Mouse (Mus musculus) layer of hippocampus, adult 18-20 months (tissue): ENCODE results near the gene Zkscan3. TPM values are rescaled to one million over a fixed set of nuclear protein-coding genes. Genes with fewer than 3 reads are reported as not detected.

Experiments used
- DNase-seq, 2 experiments: peaks; one replicate each; pipeline ENCODE4 v3.0.0; 2022; ENCODE audit warnings: low spot score in 2 of 2
- long read RNA-seq: library from polyadenylated mRNA; stranded (forward); transcript quantifications from one replicate; pipeline ENCODE4 v2.0.0, GENCODE M21; 2021
- total RNA-seq, 2 experiments: library from RNA; stranded (reverse); gene quantifications; 2 replicates each; pipeline ENCODE4 v1.2.3; 2021

Gene Zkscan3
- 10 to 100 TPM; 36.9 to 41.3 TPM for total RNA-seq
- long read RNA-seq, transcript Zkscan3-201 (6 exons, 2,561 nt): major isoform, 10 of 29 reads
- long read RNA-seq, transcript Zkscan3-203 (6 exons, 2,600 nt): minor isoform, 7 of 29 reads
- long read RNA-seq, partial matches to known transcripts: 5 of 29 reads
- long read RNA-seq, other reads (novel, unspliced or antisense): 7 of 29 reads

DNA sequence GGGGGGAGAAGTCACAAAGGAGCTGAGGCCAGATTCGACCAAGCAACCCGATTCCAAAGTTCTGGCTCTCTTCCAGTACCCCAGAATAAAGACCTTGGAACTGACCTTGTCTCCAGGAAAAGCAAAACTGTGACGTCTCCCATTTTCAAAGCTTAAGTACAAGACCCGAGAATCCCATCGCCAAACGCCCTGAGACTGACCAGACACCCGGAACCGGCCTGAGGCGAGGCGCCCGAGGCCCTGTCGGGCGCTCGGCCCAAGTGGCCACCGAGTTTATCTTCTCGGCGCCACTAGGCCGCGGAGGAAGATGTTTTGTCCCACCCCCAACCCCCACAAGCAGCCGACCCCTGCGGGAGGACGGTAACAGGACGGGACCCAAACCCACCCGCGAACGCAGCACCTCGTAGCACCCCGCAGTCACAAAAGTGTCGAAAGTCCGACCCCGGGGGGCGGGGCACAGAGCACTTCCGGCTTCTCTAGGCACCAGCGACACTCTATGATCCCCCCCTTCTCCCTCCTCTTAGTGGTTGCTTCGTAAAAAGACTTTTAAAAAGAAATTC is at the start of gene Zkscan3:
Zkscan3 (minus strand) TSS at position 469 of the 560 bp plus-strand sequence.
- peak; percentile 59 to 86 for DNase-seq

DNA sequence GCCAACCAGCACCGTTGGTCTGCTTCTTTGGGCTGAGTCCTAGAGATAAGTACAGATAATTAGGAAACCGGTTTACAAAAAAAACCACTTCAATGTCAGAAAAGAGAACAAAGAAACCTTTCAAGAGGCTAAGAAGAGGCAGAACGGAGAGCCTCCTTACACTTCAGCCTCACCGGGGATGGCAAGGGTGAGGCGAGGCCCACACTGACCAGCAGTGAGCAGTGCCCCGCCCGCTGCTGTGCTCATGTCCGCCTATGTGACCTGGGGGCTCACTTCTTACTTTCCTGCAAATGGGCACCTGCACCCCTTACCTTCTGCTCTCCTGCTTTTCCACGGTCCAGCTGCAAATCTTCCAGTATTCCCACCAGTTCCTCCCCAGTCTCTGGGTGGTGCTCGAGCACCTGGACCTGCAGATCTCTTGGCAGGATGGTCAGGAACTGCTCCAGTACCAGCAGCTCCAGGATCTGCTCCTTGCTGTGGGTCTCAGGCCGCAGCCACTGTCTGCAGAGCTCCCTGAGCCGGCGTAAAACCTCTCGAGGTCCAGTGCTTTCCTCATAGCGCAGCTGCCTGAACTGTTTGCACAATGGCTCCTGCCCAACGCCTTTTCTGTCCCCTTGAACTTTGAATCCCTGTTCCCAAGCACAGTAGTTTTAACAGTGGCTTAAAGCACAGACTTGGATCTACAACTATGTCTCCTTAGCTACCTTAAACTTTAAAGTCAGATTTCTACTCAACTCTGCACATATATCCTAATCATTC is 45.5 kb upstream of the Zkscan3 start:
- DNase-seq: no peak

DNA sequence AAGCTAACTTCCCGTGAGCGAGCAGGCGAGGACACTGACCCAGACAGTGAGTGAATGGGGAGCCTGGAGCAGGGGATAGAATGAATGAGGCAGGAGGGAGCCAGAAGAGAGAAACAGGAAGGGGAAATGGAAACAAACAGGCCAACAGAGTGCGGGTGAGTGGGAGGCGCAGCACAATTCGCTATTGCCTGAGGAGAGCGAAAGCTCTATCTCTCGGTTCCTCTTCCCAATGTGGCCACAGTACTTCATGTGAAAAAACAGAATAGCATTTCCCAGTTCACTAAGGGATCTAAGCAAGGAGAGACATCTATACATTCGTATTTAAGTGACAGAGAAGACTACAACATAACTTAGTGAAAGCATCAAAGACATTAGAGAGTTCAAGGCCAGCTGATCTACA is 44.2 kb upstream of the Zkscan3 start:
- no peak for DNase-seq

DNA sequence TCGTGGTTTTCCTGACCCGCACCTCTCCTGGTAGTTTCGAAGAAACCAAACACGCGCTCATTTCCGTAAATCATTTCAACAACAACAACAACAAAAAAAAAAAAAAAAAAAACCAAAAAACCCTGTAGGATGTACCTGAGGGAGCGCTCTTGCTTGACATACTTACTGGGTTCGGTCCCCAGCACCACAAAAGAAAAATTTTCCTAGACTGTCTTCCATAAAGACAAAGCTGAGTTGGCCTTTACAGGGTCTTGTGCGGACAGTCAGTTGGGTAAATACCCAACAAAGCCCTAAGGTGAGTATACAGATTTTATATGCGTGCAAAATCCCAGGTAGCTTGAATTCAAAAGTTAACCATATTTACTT is 38.6 kb upstream of the Zkscan3 start:
- DNase-seq: no peak

DNA sequence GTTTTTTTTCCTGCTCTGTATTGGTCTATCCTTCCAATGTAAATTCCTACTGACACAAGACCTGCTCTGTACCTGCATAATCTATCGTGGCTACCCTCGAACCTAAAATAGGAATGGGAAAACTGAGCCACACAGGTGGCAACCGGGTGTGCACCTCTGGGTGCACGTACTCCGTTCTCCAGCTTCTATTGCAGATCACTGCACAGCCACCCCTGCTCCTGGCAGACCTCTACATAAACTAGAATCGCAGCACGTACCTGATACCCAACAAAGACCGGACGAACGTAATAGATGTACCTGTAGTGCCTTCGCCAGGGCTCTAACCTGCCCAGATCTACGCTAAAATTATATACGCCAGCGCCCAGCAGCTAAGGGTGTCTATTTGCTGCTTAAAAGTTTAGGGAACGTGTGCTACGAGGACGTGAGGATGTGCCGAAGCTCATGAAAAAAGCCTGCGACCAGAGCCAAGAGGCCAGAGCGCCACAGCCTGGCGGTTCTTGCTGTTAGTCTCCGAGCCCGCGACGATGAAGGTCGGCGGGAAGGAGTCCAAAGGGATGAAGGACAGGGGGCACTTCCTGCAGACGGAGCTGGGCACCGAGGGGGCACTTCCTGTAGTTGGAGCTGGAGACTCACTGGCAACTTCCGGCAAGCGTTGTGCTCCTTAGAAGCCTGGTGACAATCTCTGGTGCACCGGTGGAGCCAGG is 38.1 kb upstream of the Zkscan3 start, which contains the start of gene Pgbd1:
Pgbd1 (minus strand) TSS at position 556 of the 704 bp plus-strand sequence.
- DNase-seq: peak; percentile 48 to 75

DNA sequence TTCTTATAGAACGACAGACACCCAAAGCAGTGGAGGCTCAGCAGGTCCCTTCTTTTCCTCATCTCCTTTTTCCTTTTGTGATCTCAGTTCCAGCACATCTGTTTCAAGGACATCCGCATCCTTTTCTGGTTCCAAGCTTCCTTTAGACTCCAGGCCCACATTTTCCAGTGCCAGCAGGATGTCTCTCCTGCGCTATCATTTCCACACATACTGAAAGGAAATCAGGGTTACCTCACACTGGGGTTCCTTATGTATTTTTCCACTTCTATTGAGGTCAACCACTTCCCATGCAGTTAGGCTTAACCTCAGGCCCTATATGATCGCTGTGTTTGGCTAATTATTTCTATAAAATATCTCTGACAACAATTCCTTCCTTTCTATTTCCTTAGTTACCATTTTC is 32.9 kb upstream of the Zkscan3 start:
- no peak for DNase-seq

DNA sequence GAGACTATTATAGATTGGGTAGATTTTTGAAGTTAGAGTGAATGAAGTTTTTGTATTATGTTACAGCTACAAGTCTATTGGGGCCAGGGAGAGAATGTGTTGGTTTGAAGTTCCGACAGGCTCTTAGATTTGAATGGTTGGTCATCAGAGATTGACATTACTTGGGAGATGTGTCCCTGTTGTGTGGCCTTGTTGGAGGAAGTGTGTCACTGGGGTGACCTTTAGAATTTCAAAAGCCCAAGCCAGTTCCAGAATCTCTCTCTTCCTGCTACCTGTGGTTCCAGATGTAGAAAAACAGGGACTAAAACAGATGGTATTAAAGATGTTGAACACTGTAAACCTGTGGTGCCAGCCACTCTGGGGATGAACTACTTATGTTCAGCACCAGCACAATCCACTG is 25.1 kb upstream of the Zkscan3 start:
- no peak for DNase-seq

DNA sequence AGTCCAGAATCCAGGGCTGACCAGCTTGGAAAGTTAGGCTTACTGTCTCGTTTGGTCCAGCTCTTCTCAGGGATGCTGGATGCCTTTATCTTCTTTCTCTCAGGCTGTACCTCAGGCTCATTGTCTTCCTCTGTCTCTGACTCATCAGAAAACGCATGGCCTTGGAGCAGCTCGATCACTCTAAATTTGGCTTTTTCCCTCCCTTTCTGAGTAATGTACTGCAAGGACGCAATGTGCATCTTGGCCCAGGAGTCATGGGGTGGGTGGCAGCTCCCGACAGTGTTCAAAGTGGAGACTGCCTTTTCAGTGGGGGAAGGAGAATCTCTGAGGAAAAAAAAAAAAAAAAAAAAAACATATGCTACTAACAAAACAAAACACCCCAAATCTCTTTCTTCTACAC is 20.7 kb upstream of the Zkscan3 start:
- no peak for DNase-seq

DNA sequence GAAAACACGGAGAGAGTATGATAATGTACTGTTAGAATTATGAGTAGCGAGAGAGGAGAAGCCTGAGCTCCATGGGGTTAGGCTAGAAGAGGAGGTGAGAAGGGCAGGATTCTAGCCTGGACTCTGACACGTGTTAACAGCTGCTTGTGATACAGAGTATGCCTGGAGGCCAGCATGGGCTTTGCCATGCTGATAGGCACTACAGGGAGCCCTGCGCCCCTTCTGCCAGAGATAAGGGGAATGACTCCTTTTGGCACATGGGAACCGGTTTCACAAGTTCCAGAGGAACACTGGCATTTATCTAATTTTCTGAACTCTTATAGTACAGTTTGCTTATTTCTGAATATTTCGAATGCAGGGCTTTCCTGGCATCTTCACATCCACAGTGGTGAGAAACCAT is 16.3 kb upstream of the Zkscan3 start:
- DNase-seq: no peak

DNA sequence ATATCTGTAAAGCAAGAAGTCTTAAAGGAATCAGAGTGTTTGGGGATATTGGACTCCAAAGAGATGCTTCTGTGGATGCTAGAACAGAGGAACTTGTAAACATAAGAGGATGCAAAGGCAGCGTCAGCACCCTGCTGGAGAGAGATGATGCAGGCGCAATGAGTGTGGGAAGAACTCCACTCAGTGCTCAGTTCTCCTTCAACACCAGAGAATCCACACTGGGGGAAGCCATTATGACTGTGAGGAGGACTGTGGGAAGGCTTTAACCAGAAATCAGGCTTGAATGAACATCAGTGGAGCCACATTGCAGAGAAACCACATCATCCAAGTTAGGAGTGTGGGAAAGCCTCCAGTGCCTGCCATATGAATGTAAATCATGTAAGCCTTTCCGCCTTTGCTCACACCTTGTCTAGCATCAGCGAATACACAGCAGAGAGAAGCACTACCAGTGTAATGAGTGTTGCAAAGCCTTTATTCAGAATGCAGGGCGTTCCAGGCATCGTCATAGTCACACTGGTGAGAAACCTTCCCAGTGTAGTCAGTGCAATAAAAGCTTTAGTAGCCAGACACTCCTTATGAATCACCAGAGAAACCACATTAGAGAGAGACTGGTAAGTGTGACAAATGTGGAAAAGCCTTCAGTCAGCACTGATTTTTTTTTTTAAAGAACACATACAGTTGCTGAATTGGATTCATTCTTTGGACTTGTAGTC is 14.9 kb upstream of the Zkscan3 start:
- DNase-seq: no peak

DNA sequence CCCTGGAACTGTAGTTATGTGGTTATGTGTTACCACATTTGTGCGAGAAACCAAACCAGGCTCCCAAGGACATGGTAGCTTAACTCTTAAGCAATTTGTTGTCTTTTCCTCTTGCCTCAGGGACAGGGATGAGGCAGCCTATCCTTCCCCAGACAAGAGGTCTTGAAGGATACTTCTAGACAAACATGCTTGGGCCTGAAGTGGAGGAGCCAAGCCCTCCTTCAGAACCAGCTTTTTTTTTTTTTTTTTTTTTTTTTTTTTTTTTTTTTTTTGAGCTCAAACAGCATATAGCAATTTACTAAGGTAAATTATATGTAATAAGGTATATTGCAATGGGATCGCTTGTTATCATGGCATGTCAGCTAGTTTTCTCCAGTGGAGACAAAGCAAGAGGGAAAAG is 13.2 kb upstream of the Zkscan3 start:
- no peak for DNase-seq

DNA sequence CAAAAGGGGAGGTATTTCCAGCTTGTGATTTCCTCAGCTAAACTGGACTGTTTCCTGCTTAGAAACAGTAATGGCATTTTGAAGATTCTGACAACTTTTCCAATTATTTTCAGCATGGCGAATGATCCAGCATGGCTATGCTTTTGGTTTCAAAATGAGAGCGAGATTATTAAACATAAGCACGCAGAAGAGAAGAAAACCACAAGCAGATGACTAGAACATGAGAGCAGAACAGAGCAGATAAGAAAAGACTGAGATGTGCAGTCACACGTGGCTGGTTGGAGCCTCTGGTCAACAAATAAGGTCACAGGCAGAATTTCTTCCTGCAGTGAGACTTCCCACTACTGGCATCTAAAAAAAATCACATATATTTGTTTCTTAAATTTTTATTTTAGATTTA is 12.7 kb upstream of the Zkscan3 start:
- DNase-seq: no peak

DNA sequence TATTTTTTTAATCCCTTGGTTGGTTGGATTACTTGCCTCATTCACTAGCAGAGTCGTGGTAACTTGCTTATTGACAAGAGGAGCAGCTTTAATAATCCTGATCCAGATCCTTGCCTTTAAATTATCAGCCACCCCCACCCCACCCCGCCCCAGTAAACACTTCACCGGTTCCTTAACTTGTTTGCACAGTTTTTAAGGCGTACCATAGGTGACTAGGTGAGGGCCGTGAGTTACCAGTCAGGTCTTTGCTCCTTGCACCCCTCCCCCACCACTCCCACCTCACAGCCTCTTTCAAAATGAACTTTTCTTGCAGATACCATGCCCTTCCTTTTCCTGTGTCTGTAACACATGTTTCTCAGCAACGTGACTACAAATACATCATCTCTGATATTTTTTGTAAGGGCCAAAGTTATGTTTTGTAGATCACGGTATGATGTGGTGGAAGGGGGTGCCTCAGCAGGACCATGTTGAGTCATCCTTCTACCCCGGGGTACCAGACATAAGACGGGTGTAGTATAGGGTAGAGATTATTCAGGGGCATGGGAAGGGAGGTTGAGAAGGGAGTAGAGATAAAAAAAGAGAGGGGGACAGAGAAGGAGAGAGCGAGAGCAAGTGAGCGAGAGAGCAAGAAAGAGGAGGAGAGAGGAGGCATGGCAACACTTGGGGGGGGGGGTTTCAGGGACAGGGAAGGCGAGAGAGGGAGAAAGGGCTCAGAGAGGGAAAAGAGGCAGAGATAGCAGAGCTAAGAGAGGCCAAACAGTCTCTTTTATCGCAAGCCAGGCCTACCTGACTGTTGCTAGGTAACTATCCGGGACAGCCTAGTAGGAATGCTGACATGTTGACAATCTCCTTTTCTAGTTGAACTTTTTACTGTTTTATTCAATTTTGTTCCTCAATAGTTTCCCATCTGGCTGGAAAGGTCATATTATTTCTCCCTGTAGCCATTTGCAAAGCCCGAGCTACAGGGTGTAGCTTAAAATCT is 12.0 kb upstream of the Zkscan3 start:
- no peak for DNase-seq

DNA sequence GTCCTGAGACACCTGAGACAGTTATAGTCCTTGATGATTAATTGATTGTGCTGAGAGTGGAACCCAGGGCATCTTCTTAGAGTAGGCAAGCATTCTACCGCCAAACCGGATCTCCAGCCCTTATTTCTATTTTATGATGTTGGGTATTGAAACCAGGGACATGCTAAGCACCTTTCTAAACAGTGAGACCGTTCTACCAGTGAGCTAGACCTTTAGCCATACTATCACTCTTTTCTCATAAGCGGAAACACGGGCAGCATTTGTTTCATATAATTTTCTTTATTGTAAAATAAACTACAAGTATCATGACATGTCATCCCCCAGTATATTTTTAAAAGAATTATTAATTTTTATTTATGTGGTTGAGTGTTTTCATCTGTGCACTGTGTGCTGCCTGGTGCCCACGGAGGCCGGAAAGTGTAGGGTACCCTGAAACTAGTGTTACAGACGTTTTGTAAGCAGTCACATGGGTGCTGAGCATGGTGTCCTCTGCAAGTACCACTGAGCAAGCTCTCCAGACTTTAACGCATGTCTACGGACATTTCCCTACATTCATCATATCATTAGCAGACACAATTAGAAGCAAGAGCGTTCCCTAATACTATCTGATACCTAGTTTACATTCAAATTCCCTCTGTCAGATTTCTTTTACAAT is 6.4 kb upstream of the Zkscan3 start:
- no peak for DNase-seq

DNA sequence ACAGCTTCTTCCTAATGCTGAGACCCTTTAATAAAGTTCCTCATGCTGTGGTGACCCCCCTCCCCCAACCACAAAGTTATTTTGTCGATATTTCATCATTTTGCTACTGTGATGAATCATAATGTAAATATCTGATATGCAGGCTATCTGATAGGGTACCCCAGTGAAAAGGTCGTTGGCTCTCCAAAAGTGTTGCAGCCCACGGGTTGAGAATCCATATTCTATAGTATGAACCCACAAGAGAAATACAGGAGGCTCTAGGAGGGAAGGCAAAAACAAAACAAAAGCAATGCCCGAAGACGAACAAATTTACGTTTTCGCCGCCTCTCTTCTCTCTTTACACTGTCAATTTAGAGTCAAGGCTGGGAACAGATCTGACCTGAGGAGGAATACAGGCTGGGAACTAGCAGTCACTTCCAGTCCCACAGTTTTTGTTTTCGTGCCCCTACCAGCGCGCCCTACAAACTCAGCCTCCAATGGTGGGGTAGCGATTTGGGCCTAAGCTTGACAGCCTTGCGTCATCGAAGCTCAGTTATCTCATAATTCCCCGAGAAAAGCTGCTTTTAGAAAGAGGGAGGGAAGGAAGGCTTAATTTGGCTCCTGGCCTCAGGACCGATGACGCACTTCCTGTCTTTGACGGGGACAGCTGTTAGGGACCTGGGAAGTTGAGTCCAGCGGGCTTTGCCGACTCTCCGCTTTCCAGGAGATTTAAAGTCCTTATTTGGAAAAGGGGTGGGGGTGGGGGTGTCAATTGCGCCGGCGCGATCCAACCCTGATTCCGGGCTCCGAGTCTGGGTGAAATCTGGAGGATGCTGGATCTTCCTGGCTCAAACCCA is 5.6 kb upstream of the Zkscan3 start:
- DNase-seq: peak; percentile 86 to 93

DNA sequence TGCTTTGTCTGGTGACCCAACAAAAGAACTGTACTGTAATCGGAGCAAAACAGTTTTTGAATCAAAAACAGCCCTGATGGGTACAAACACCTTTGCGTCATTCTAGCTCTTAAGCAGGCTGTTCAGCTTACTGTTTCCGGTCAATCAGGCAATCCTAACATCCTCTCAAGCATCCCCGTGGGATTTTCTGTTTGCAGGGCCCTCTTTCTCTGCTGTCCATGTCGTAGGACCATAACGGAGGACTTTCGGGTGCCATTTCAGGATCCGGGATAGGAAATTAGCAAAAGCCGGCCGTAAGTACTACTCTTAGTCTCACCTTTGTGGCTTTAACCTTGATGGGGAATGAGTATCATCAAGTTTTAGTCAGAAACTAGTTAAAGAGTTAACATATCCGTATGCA is 4.8 kb upstream of the Zkscan3 start:
- no peak for DNase-seq

DNA sequence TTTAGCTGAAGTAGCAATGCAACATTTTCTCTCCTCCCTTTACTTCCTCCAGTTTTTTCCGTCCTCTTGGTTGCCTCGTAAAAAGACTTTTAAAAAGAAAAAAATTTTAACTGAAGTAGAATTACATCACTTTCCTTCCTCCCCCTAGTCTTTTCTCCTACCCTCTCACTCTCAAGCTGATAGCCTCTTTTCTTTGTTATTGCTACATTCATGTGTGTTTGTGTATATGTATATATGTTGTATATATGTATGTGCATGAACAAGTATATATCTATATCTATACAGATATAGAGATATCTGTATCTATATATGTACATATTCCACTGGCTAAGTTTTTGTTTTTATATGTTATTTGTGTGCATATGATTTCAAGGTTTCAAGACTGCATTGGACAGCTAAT is 293 bp upstream of the Zkscan3 start:
- DNase-seq: no peak

DNA sequence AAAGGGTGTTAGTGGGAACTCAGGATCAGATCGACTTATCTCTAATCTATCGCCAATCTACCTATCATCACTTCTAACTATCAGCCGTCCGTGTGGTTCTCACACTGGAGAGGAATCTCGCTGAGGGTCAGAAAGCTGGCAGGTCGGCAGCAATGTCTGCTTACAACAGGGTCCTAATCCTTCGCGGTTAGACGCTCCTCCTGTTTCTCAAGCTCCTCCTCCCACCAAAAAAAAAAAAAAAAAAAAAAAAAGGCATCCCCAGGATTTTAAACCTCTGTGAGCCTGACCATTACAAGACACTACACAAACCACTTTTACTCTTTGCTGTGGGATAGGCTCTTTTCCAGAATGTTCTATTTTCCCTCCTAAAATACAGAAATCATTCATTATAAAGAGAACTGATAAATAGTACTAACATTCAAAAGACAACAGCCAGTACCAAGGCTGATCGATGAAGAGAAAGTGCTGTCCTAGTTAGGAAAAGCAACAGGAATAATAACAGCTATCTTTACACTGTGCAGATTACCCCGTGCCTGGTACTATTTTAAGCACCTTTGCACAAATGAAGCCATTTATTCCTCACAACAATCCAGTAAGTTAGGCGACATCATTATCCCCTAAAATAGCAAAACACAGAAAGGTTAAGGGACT is 794 bp downstream of the Zkscan3 start:
- DNase-seq: no peak
